Mouse (Mus musculus) small intestine, adult 2 months (tissue): ENCODE measurements around the gene Arhgap24. TPM values are rescaled to one million over a fixed set of nuclear protein-coding genes. Genes with fewer than 3 reads are reported as not detected.

ENCODE experiments used
- H3K27ac ChIP-seq: fragments of 200-500 bp; 2 replicates; pipeline ENCODE4 v1.5.1; 2012; ENCODE audit warnings: low read depth, low read length, control low read depth, inconsistent platforms; ENCODE audit not compliant: insufficient read depth
- H3K27me3 ChIP-seq: fragments of 200-500 bp; 2 replicates; pipeline ENCODE4 v1.6.1; 2012; ENCODE audit warnings: mild to moderate bottlenecking, moderate library complexity, low read length, inconsistent platforms; ENCODE audit not compliant: control insufficient read depth, insufficient read depth
- H3K36me3 ChIP-seq: fragments of 200-500 bp; 2 replicates; pipeline ENCODE4 v1.6.1; 2012; ENCODE audit warnings: mild to moderate bottlenecking, low read length, control low read depth, inconsistent platforms; ENCODE audit not compliant: control insufficient read depth, insufficient read depth
- H3K4me1 ChIP-seq: fragments of 200-500 bp; 2 replicates; pipeline ENCODE4 v1.6.1; 2012; ENCODE audit warnings: low read length, inconsistent platforms, mixed read lengths; ENCODE audit not compliant: control insufficient read depth, insufficient read depth, insufficient read length
- H3K4me3 ChIP-seq: fragments of 200-500 bp; 2 replicates; pipeline ENCODE4 v1.5.1; 2012; ENCODE audit warnings: low read depth, mild to moderate bottlenecking, control low read depth, inconsistent platforms, low read length, moderate library complexity
- CTCF ChIP-seq: fragments of 200-500 bp; IDR thresholded peaks from 2 replicates; pipeline ENCODE4 v1.5.1; 2012; ENCODE audit warnings: low read depth, mild to moderate bottlenecking, control low read depth, inconsistent platforms, low read length, moderate library complexity, mixed read lengths; ENCODE audit not compliant: insufficient replicate concordance, insufficient read length; ENCODE audit errors: extremely low read depth
- POLR2A ChIP-seq: fragments of 200-500 bp; IDR thresholded peaks from 2 replicates; pipeline ENCODE4 v1.6.1; 2012; ENCODE audit warnings: low read depth, mild to moderate bottlenecking, control low read depth, inconsistent platforms, low read length, moderate library complexity
- WGBS: fragments of 180-500 bp; shearing (Covaris S2); methylation state at CpG from one replicate; pipeline ENCODE4 v1.1.7; 2018; 5-methylcytosine and 5-hydroxymethylcytosine counted together
- polyA plus RNA-seq: library from polyadenylated mRNA; depleted of rRNA; stranded (reverse); fragments of >200 nt; gene quantifications from 2 replicates; pipeline ENCODE4 v1.2.3, GENCODE M21; 2012

Gene Arhgap24
- polyA plus RNA-seq, 1 experiment: 1.8 TPM

GRCm38 (mm10) chr5:102639782-102640559, 158.8 kb downstream of the Arhgap24 start:
- no peak for TF ChIP-seq CTCF
- TF ChIP-seq POLR2A: no peak
- no peaks in the 10 kb centered on the region for H3K27me3 ChIP-seq
- 53% methylated on average over 7 of the region's 7 CpGs for WGBS
- no peaks in the 10 kb centered on the region for H3K36me3 ChIP-seq
- no peak overlapping the region for H3K4me3 ChIP-seq
- no peak overlapping the region for H3K27ac ChIP-seq
- no peaks in the 10 kb centered on the region for H3K4me1 ChIP-seq

- H3K27me3 ChIP-seq: no peaks in the 10 kb centered on the region
- no peaks in the 10 kb centered on the region for H3K4me1 ChIP-seq
- H3K27ac ChIP-seq: no peak overlapping the region
- no peak for TF ChIP-seq CTCF
- no peak for TF ChIP-seq POLR2A
- H3K36me3 ChIP-seq: no peaks in the 10 kb centered on the region
- no peak overlapping the region for H3K4me3 ChIP-seq
- WGBS: 73% methylated on average over 7 of the region's 7 CpGs
Measured at GRCm38 (mm10) chr5:102643364-102643763, 162.2 kb downstream of the Arhgap24 start.

GRCm38 (mm10) chr5:102643820-102644219, 162.6 kb downstream of the Arhgap24 start:
- no peaks in the 10 kb centered on the region for H3K27me3 ChIP-seq
- H3K27ac ChIP-seq: no peak overlapping the region
- no peaks in the 10 kb centered on the region for H3K4me1 ChIP-seq
- no peaks in the 10 kb centered on the region for H3K36me3 ChIP-seq
- 47% methylated on average over 4 of the region's 4 CpGs for WGBS
- no peak for TF ChIP-seq CTCF
- TF ChIP-seq POLR2A: no peak
- H3K4me3 ChIP-seq: no peak overlapping the region

DNA sequence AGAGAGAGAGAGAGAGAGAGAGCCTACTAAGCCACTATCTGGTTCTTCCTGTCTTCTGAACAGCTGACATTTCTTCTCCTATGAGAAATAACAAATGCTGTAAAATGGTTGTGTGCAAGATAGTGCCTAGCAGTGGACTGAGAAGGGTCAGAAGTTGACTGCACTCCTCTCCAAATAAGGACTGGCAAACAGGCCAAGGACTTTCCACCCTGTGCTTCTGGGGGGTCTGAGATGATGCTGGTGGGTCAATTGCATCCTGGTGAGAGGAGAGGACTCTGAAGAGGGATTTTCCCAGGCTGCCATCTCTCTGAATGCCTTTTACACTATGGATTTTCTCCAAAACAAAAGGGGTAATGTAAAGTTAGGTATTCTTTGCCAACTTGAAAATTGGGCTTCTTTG, 177.9 kb downstream of the Arhgap24 start:
- H3K4me1 ChIP-seq: no peaks in the 10 kb centered on the region
- no peak overlapping the region for H3K4me3 ChIP-seq
- no peak overlapping the region for H3K27ac ChIP-seq
- no peaks in the 10 kb centered on the region for H3K27me3 ChIP-seq
- no peaks in the 10 kb centered on the region for H3K36me3 ChIP-seq
- TF ChIP-seq POLR2A (no peak), CTCF (no peak)

DNA sequence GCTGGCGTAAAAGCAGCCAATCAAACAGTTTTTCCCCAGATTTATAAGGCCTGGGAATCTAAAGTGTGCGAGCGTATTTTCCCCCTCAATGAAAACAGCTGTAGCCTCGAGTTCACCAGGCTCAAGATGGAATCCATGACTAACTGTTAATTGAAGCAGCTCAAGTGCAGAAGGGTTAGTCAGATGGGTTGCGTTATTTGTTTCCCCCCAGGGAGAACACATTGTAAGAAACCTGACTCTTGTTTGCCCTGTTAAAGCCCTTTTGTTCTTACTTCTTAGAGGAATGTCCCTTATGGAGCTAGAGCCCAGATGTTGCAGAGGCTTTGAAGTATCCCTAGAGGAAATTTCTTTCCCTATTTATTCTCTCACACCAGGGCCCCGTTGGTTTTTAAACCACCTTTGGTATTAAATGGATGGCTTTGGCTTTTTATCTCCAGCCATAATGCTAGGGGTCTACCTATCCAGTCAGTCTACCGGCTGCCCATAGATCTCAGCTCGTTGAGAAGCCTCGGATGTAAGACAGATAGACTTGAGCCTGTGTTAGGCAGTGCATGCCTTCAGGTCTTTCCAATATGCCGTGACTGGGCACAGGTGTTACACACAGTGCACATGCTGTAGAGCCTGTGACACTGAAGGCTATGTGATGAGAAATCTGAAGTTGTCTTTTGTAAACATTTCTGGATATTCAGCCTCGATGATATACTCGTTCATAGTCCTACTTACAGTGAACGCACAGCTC, 184.0 kb downstream of the Arhgap24 start:
- no peaks in the 10 kb centered on the region for H3K27me3 ChIP-seq
- no peak overlapping the region for H3K4me3 ChIP-seq
- TF ChIP-seq POLR2A (no peak), CTCF (no peak)
- H3K27ac ChIP-seq: no peak overlapping the region
- H3K36me3 ChIP-seq: no peaks in the 10 kb centered on the region
- no peaks in the 10 kb centered on the region for H3K4me1 ChIP-seq
- 61% methylated on average over 13 of the region's 13 CpGs for WGBS

DNA sequence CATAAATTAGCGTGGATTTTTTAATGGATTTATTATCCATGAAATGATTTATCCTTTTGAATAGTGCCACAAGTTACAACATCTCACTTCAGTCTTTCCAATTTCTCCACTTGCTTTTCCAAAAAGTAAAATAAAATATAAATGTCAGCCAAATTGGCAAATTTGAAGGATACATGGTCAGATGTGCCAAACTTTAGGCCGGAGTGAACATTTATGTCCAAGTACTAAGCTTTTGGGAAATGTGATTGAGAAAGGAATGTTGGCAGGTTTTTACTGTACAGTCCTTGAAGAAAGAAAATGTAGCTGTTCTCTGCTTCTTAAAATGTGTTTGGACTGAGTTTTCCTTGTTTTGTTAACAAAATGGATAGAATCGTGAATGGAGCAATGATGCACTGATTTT, 185.7 kb downstream of the Arhgap24 start:
- Histone ChIP-seq H3K4me3 (no peak overlapping the region), H3K27me3 (no peaks in the 10 kb centered on the region), H3K4me1 (no peaks in the 10 kb centered on the region), H3K36me3 (no peaks in the 10 kb centered on the region), H3K27ac (no peak overlapping the region)
- WGBS: 82% methylated on average over 3 of the region's 3 CpGs
- TF ChIP-seq POLR2A: no peak
- TF ChIP-seq CTCF: no peak
